Mouse (Mus musculus) bone marrow macrophage, adult 2 months (primary cell): ENCODE measurements around the gene Fkbp5. TPM values are rescaled to one million over a fixed set of nuclear protein-coding genes. Genes with fewer than 3 reads are reported as not detected.
"Not testable (repeated sequence)": the region's sequence is repeated elsewhere in the genome, so short reads cannot be mapped to it uniquely, and the experiment has no call there.

ENCODE experiments used
- H3K27ac ChIP-seq: 2 replicates; pipeline ENCODE4 v1.5.1; 2012; ENCODE audit warnings: low read depth, low read length; ENCODE audit not compliant: insufficient read depth
- H3K4me1 ChIP-seq: 2 replicates; pipeline ENCODE4 v1.6.1; 2012; ENCODE audit warnings: low read length; ENCODE audit not compliant: control insufficient read depth, insufficient read depth
- H3K4me3 ChIP-seq: 2 replicates; pipeline ENCODE4 v1.5.1; 2012; ENCODE audit warnings: mild to moderate bottlenecking, low read length, moderate library complexity; ENCODE audit not compliant: insufficient read depth
- CTCF ChIP-seq: IDR thresholded peaks from 2 replicates; pipeline ENCODE4 v1.5.1; 2012; ENCODE audit warnings: low read depth, mild to moderate bottlenecking, low read length, moderate library complexity
- POLR2A ChIP-seq: IDR thresholded peaks from 2 replicates; pipeline ENCODE4 v1.6.1; 2012; ENCODE audit warnings: mild to moderate bottlenecking, low read depth, low read length, borderline replicate concordance
- polyA plus RNA-seq: library from polyadenylated mRNA; stranded (reverse); fragments of >200 nt; gene quantifications from 2 replicates; pipeline ENCODE4 v1.2.4, GENCODE M21; 2012; ENCODE audit not compliant: missing spikeins, insufficient read depth, insufficient read length

The Fkbp5 gene
- polyA plus RNA-seq = 4.4 and 4.7 TPM in 2 replicates

- TF ChIP-seq POLR2A (no peak), CTCF (no peak)
- H3K4me1 ChIP-seq = peaks cover 30% of the 10 kb centered on the region
Measured at GRCm38 (mm10) chr17:28517441-28517955, at the start of gene Fkbp5. Gene Fkbp5 (minus strand): TSS chr17:28517527.

GRCm38 (mm10) chr17:28565181-28565580 lies 47.9 kb upstream of the Fkbp5 start:
- no peaks in the 10 kb centered on the region for H3K4me1 ChIP-seq
- no peak overlapping the region for H3K4me3 ChIP-seq
- no peak overlapping the region for H3K27ac ChIP-seq
- no peak for TF ChIP-seq POLR2A
- TF ChIP-seq CTCF = no peak

More at GRCm38 (mm10) chr17:28517441-28517955, at the start of gene Fkbp5:
- Histone ChIP-seq H3K27ac (no peak within 1 kb of the TSS), H3K4me3 (peak within 1 kb of the TSS; percentile 56)

DNA sequence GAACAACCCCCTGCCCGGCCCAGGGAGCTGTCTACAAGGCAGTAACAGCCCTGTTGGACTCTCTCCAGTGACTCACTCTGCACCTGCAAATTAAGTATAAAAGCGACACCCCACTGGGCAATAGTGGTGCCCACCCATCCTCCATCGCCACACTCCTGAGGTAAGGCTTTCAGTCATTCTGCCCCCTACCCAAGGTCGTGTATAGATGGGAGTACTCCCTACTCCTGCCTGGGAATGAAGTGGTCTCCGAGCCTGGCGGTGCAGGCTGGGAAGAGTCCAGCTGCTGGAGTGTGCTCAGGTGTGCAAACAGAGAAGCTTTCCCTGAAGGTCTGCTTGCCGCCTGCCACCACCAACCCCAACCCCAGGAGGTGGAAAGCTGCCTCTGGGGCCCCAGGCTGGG lies 44.3 kb upstream of the Fkbp5 start:
- H3K27ac ChIP-seq = no peak overlapping the region
- TF ChIP-seq CTCF = no peak
- no peak for TF ChIP-seq POLR2A
- no peak overlapping the region for H3K4me3 ChIP-seq
- peaks cover 4% of the 10 kb centered on the region for H3K4me1 ChIP-seq

GRCm38 (mm10) chr17:28560598-28560997 lies 43.3 kb upstream of the Fkbp5 start, which contains the start of gene Clps:
Gene Clps (minus strand): TSS chr17:28560766.
- no peak within 1 kb of the TSS for H3K27ac ChIP-seq
- no peak within 1 kb of the TSS for H3K4me3 ChIP-seq
- peaks cover 4% of the 10 kb centered on the region for H3K4me1 ChIP-seq
- TF ChIP-seq POLR2A (no peak), CTCF (no peak)

DNA sequence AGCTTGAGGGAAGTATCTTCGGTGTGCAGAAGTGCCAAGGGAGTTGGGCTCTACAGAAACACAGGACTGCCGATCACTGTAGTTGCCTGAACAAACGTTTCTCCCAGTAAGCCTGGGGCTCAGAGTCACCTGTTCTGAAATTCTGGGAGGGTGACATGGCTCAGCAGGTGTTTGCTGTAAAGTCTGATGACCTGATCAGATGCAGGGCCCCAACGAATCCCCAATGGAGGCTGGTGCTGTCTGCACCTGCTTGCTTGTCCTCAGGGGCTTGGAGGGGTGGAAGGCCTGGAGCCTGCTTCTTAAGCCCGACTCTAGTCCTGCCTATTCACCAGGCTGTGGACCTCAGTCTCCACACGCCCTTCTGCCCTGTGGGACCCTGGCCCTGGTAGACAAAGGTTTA lies 40.4 kb upstream of the Fkbp5 start:
- TF ChIP-seq POLR2A = no peak
- TF ChIP-seq CTCF = no peak
- H3K4me1 ChIP-seq = peaks cover 4% of the 10 kb centered on the region
- no peak overlapping the region for H3K4me3 ChIP-seq
- H3K27ac ChIP-seq = no peak overlapping the region

GRCm38 (mm10) chr17:28556635-28557396 lies 39.5 kb upstream of the Fkbp5 start:
- Histone ChIP-seq H3K4me1 (peaks cover 4% of the 10 kb centered on the region), H3K27ac (no peak overlapping the region), H3K4me3 (no peak overlapping the region)
- TF ChIP-seq POLR2A (no peak), CTCF (no peak)

- not testable (repeated sequence) for H3K27ac ChIP-seq, H3K4me3 ChIP-seq, H3K4me1 ChIP-seq
Measured at GRCm38 (mm10) chr17:28554021-28554420, 36.7 kb upstream of the Fkbp5 start.

GRCm38 (mm10) chr17:28553040-28553793 lies 35.9 kb upstream of the Fkbp5 start:
- no peak overlapping the region for H3K27ac ChIP-seq
- peaks cover 4% of the 10 kb centered on the region for H3K4me1 ChIP-seq
- peak; percentile 57; the same call in 1 of the 2 replicates for TF ChIP-seq CTCF
- no peak for TF ChIP-seq POLR2A
- H3K4me3 ChIP-seq = no peak overlapping the region

GRCm38 (mm10) chr17:28549111-28549510 lies 31.8 kb upstream of the Fkbp5 start, which contains the start of gene Clpsl2:
Gene Clpsl2 (plus strand): TSS chr17:28549411.
- no peak within 1 kb of the TSS for H3K4me3 ChIP-seq
- H3K4me1 ChIP-seq = no peaks in the 10 kb centered on the region
- TF ChIP-seq CTCF (no peak), POLR2A (no peak)
- H3K27ac ChIP-seq = no peak within 1 kb of the TSS

- Histone ChIP-seq H3K27ac (no peak overlapping the region), H3K4me3 (no peak overlapping the region), H3K4me1 (no peaks in the 10 kb centered on the region)
- TF ChIP-seq CTCF (no peak), POLR2A (no peak)
Measured at GRCm38 (mm10) chr17:28548550-28548949, 31.2 kb upstream of the Fkbp5 start.
